Mouse (Mus musculus): ENCODE measurements at regions not wholly inside any gene's neighbourhood (a gene's known extent, or its start where the extent isn't known, plus 50 kb on each side); places are given as distances from the start of the nearest gene placed in this dataset.

DNA sequence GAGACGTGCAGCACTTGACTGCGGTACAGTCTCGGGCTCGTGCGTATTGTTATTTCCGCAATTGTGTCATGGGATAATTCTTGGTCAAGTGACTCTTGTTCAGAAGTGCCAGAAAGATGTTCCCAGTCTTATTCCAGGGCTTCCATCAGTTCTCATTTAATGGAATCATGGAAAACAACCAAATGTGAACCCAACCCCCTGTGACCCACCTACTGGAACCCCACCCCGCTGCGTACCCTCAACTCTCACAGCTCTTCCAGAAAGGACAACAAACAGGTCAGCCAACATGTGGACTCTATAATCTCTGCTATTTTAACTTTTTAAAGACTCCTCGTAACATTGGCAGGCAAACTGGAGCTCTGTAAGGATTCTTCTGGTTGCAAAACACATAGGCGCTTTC, 233.9 kb downstream of the Slc30a10 start:
- DNase-seq = no peak
- intact Hi-C loops (cut with DNase I) = no loop called here

DNA sequence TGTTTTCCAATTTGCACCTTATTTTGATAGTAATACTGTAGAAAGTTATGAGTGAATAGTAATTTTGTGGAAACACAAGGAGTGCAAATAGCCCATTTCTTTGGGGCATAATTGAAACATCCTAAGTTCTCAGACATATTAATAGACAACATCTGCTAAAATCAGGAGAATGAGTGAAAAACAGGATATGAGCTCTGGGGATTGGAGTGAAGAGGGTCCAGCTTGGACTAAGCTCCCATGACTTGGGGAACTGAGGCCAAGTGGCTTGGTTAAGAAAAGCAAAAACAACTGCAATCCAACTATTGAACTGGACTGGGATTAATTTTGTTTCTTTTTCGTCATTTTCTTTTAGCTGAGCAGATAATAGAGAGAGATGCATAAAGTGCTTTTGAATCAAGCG, 240.7 kb downstream of the Slc30a10 start:
- DNase-seq = no peak
- intact Hi-C loops (cut with DNase I) = no loop called here

- intact Hi-C loops (cut with DNase I) = no loop called here
- DNase-seq = no peak
Observed at GRCm38 (mm10) chr1:185699758-185700157, 245.1 kb downstream of the Slc30a10 start.

DNA sequence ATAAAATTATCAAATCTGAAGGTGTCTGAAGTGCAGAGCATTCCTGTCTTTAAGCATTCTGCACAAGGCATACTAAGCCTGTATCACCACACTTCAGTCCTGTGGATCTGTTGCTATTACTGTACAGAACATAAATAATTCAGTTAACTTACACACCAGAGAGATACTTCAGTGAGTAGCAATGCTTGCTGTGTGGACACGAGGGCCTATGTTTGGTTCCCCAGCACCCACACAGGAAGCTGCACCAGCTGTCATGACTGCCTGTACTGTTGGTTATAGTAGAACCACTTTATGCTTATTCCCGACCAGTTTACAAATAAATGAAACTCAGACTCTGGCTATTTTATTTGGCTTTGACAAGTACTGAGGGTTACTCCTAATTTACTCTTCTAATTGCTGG, 271.7 kb downstream of the Slc30a10 start:
- DNase-seq = no peak

DNA sequence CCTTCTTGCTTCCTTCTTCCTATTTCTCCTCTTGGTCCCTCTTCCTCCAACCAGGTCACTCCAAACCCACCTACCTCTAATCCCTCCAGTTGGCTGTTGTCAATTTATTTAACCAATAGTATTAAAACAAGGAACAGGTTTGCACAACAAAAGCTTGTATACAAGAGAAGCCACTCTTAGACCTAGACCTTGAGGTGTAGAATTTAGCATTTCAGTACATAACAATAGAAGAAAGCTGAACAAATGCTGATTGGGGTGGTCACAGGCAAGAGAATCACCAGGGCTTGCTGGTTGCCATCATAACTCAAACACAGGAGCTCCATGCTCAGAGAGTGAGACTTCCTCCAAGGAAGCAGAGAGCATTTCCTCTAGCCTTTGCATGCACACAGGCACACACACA, 272.2 kb downstream of the Slc30a10 start:
- no peak for DNase-seq
- intact Hi-C loops (cut with DNase I) = no loop called here

More for the DNA sequence above, 271.7 kb downstream of the Slc30a10 start:
- intact Hi-C loops (cut with DNase I) = no loop called here

- intact Hi-C loops (cut with DNase I) = no loop called here
- no peak for DNase-seq
Observed at GRCm38 (mm10) chr1:185727749-185728148, 273.1 kb downstream of the Slc30a10 start.

- DNase-seq = no peak
- intact Hi-C loops (cut with DNase I) = no loop called here
Observed at GRCm38 (mm10) chr1:185728406-185728805, 273.8 kb downstream of the Slc30a10 start.

- peak; percentile 42 for DNase-seq
- intact Hi-C loops (cut with DNase I) = no loop called here
Observed at GRCm38 (mm10) chr1:185731062-185731461, 276.4 kb downstream of the Slc30a10 start.

DNA sequence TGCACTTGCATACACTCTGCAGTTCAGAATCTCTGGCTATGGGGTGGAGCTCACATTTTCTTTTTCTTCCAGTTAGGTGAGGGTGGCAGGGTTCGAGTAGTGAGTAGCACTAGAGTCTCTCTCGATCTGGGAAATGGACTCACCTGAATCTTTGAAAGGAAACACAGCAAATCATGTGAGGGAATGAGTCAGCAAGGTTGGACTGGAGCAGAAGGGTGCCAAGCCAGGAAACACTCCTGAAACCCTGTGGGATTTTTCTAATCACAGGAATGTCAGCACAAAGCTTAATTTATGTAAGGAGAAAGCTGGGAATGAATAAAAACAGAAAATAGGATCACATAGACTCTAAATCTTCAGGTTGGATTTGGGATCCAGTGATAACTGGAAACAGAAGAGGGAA, 282.1 kb downstream of the Slc30a10 start:
- intact Hi-C loops (cut with DNase I) = no loop called here
- no peak for DNase-seq

- peak; percentile 57 for DNase-seq
- intact Hi-C loops (cut with DNase I) = no loop called here
Observed at GRCm38 (mm10) chr1:185741034-185741890, 286.6 kb downstream of the Slc30a10 start.

DNA sequence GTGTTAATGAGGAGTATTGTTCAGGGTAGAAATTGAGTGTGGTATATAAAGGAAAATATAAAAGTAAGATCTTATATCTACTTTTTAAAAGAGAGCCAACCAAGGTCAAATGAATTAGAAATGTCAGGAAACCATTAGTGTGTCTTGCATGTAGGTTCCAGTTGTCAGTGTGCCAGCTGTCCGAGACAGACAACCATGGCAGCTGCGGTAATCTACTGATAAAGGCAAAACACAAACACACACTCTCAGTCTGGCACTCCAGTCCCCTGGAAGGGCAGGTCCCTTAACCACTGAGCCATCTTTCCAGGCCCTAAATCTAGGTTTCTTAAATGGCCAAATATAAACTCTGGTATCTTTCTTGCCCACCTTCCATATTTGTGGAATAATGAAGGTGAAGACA, 294.6 kb downstream of the Slc30a10 start:
- no peak for DNase-seq
- intact Hi-C loops (cut with DNase I) = no loop called here

DNA sequence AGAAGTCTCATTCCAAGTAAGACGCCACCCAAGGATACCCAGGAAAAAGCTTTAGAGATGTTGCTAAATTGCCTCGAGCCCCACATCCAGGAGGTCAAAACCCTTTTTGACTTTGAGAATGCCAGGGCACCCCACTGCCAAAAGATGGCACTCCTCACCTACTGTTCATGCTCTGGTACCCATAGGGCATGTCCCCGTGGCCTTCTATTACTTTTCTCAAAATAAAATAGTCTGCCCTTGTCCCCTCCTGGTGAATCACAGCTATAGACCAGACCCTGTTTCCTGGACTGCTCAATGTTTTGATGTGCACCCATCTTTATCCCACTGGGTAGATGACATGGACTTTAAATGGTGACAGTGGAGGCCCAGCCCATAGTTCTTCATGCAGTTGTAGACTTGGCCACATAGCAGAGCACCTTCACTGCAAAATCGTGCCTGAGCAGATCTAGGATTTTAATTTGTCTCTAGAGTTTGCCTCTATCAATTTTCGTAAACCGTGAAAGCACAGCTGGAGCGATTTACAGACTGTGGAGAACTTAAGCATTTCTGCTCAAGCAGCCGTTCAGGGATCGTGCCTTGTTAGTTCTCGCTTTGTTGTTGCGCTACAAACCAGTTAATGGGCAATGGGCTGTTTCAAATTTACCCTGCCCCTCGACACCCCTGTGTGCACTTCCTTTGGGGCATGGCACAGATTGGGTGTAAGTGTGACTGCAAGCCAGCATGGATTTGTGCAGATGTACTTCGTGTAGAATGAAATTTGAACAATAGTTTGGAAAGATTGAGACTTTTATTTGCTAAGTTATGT, 300.0 kb downstream of the Slc30a10 start:
- intact Hi-C loops (cut with DNase I) = no loop called here
- peak; percentile 30 for DNase-seq

DNA sequence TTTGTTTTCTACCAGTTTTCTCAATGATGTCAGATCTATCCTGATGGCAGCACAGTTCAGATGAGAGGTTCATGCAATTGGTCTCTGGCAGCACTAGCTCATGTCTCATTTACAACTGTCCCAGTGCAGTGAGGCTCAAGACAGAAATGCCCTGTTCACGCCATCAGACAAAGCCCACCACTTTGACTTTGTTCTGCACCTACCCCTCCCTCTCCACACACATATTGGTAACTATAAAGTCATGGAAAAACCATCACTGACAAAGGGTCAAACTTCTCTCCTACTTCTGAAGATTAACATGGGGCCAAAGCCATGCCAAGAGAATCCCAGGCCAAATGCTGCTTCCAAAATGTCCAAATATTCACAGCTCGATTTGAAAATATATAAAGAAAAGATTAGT, 302.7 kb downstream of the Slc30a10 start:
- intact Hi-C loops (cut with DNase I) = no loop called here
- DNase-seq = no peak

GRCm38 (mm10) chr1:185774202-185774601, 319.6 kb downstream of the Slc30a10 start:
- intact Hi-C loops (cut with DNase I) = no loop called here
- no peak for DNase-seq

- intact Hi-C loops (cut with DNase I) = no loop called here
- DNase-seq = no peak
Observed at GRCm38 (mm10) chr1:185779604-185780003, 325.0 kb downstream of the Slc30a10 start.

GRCm38 (mm10) chr1:185802156-185802555, 315.0 kb downstream of the Lyplal1 start:
- intact Hi-C loops (cut with DNase I) = no loop called here
- DNase-seq = no peak

DNA sequence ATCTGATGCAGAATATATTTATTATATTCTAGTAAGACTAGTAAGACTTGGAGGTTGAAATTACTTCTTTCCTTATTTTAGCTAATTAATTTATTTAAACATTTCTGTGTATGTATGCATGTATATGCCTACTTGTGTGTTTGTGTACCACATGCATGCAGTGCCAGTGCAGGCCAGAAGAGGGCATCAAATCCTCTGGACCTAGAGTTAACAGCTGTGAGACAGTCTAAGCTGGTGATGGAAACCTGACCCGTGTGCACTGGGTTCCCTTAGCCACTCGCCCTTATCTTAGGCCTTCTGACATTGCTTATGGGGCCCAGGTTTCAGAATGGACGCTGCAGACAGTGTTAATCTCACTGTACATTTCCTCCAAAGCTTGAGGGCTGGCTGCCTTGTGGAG, 302.2 kb downstream of the Lyplal1 start:
- intact Hi-C loops (cut with DNase I) = no loop called here
- DNase-seq = no peak

DNA sequence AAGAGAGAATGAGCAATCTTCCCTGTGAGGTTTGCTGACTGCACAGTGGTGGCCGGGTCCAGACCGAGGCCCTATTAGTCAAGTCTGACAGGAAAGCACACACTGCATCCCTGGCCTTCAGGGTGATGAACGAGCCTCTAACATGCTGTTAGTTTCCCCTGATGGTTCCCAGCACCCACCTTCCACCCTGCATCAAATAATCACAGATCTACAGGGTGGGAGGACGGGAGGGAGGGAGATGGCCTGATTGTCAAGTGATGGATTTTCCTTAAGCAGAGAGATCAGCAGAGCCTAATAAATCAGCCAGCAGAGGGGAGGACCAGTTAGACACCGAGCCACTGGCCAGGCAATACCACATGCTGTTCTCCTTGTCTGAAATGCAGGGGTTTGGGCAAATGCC, 298.1 kb downstream of the Lyplal1 start:
- intact Hi-C loops (cut with DNase I) = no loop called here
- no peak for DNase-seq

GRCm38 (mm10) chr1:185822241-185822640, 294.9 kb downstream of the Lyplal1 start:
- no peak for DNase-seq
- intact Hi-C loops (cut with DNase I) = no loop called here

DNA sequence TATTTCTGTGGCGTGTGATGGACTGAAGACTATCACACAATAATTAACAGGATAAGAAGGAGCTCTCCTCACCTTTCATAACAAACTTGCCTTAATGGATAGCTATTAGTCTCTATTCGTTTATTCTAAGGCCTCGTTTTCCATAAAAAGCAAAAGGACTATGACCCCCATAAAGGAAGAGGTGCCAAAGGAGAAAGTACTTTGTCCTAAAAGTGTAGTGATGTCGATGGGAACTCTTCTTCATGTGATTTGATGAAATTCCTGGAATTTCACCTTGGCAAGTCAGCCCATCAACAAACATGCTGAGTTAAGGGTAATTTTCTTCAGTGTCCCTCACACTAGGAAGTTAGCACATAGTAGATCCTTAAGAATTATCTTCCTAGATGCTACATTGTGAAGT, 293.9 kb downstream of the Lyplal1 start:
- intact Hi-C loops (cut with DNase I) = no loop called here

DNA sequence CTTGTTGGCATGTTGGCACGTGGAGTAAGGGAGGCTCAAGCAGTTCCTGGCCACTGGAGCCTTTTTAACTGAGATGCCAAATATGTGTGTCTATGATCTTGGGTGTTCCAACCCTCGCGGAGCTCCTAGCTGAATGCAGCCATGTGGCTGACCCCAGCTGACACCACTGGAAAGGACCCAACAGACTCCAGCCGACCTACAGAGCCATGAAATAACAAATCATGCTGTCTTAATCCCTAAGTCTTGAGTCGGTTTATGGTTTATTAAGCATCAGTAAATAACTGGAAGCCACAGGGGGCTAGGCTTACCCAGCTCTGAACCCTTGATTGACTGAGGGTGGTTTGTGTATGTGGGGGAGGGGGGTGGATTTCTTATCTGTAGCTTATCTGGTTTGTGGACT, 293.2 kb downstream of the Lyplal1 start:
- peak; percentile 66 for DNase-seq
- intact Hi-C loops (cut with DNase I) = no loop called here

More for the DNA sequence above, 293.9 kb downstream of the Lyplal1 start:
- DNase-seq = no peak

GRCm38 (mm10) chr1:185827986-185828385, 289.1 kb downstream of the Lyplal1 start:
- intact Hi-C loops (cut with DNase I) = no loop called here
- DNase-seq = no peak

All from left cerebral cortex, postnatal 4 days (tissue).